Mouse (Mus musculus): ENCODE measurements around the gene Plppr2. TPM values are rescaled to one million over a fixed set of nuclear protein-coding genes. Genes with fewer than 3 reads are reported as not detected.

Gene Plppr2
- polyA plus RNA-seq, 1 experiment from 2014 or later, result 0.70 TPM

- no peak overlapping the region for H3K27ac ChIP-seq (ENCODE audit: low read depth)
- DNase-seq, result no peak
- WGBS (ENCODE audit: insufficient replicate concordance), result 61% methylated on average over 4 of the region's 4 CpGs
- no peak overlapping the region for H3K9ac ChIP-seq (replicated peaks)
- no peaks in the 10 kb centered on the region for H3K36me3 ChIP-seq (replicated peaks; ENCODE audit: insufficient read depth, low read length)
- H3K27me3 ChIP-seq (ENCODE audit: insufficient read depth, low read length), result no peaks in the 10 kb centered on the region
- no peak for ATAC-seq
- H3K9me3 ChIP-seq (ENCODE audit: low read length), result no peaks in the 10 kb centered on the region
- no peak overlapping the region for H3K4me2 ChIP-seq (ENCODE audit: low read depth, low read length)
- no peak overlapping the region for H3K4me3 ChIP-seq (ENCODE audit: low read depth, low read length)
- H3K4me1 ChIP-seq (ENCODE audit: insufficient read depth), result peaks cover under 1% of the 10 kb centered on the region
- no peak for TF ChIP-seq EP300 (IDR thresholded peaks at IDR 0.05; ENCODE audit: low read depth)
- TF ChIP-seq CTCF (IDR thresholded peaks at IDR 0.05; ENCODE audit: low read depth), result no peak
These were observed 32.5 kb downstream of the Plppr2 start for GRCm38 (mm10) chr9:21969304-21969703.

GRCm38 (mm10) chr9:21976626-21977175 lies 39.9 kb downstream of the Plppr2 start:
- DNase-seq (no peak), ATAC-seq (no peak)
- Histone ChIP-seq H3K4me1 (ENCODE audit: insufficient read depth) (no peaks in the 10 kb centered on the region), H3K4me3 (ENCODE audit: low read depth, low read length) (no peak overlapping the region), H3K27ac (ENCODE audit: low read depth) (no peak overlapping the region), H3K4me2 (ENCODE audit: low read depth, low read length) (no peak overlapping the region), H3K9me3 (ENCODE audit: low read length) (no peaks in the 10 kb centered on the region), H3K9ac (replicated peaks) (no peak overlapping the region), H3K27me3 (ENCODE audit: insufficient read depth, low read length) (0 out of 2 replicates have a peak, but pooled peaks cover 6% of the 10 kb centered on the region), H3K36me3 (replicated peaks; ENCODE audit: insufficient read depth, low read length) (no peaks in the 10 kb centered on the region)
- TF ChIP-seq EP300 (IDR thresholded peaks at IDR 0.05; ENCODE audit: low read depth) (no peak), CTCF (IDR thresholded peaks at IDR 0.05; ENCODE audit: low read depth) (no peak)
- 79% methylated on average over 9 of the region's 10 CpGs for WGBS (ENCODE audit: insufficient replicate concordance)

DNA sequence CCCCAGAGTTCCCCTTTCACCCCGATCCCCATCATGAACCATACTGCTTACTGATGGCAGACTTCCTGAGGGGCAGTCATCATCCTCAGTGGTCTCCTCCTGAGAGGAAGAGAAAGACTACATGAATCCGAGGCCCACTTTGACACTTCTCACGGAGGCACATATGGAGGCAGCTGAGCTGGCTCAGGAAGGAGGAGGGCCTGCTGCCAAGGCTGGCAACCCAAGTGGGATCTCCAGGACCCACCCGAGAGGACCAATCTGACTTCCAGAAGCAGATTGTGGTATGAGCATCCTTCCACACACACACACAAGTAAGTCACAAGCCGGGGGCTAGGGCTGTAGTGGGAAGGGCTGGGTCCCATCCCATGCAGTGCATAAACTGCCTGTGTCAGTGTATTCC lies 40.5 kb downstream of the Plppr2 start:
- WGBS (ENCODE audit: insufficient replicate concordance), result 79% methylated on average over 5 of the region's 5 CpGs

DNA sequence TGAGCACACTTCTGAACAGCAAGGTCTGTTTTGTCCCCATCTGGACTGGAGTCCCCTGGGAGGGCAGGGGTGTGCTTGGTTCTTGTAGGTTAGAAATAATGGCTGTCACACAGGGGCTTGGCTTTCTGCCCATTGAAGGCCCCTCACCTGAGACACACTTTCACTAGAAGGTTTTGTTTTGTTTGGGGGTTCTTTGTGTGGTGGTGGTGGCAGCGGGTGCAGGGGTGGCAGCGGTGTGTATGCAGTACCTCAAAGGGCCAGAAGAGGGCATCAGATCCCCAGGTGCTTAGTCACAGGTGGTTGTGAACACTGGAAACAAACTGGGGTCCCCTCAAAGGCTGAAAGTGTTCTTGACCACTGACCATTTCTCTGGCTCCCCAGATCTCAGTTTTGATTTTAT lies 41.1 kb downstream of the Plppr2 start:
- TF ChIP-seq CTCF (IDR thresholded peaks at IDR 0.05; ENCODE audit: low read depth) (peak; percentile 83), EP300 (IDR thresholded peaks at IDR 0.05; ENCODE audit: low read depth) (no peak)
- no peaks in the 10 kb centered on the region for H3K9me3 ChIP-seq (ENCODE audit: low read length)
- no peak overlapping the region for H3K4me2 ChIP-seq (ENCODE audit: low read depth, low read length)
- DNase-seq (peak; percentile 76), ATAC-seq (0 out of 2 replicates have a peak, but pooled peaks have one; percentile 44)
- no peak overlapping the region for H3K4me3 ChIP-seq (ENCODE audit: low read depth, low read length)
- WGBS (ENCODE audit: insufficient replicate concordance), result 26% methylated on average over 2 of the region's 2 CpGs
- H3K4me1 ChIP-seq (ENCODE audit: insufficient read depth), result no peaks in the 10 kb centered on the region
- H3K9ac ChIP-seq (replicated peaks), result no peak overlapping the region
- no peaks in the 10 kb centered on the region for H3K36me3 ChIP-seq (replicated peaks; ENCODE audit: insufficient read depth, low read length)
- 0 out of 2 replicates have a peak, but pooled peaks cover 6% of the 10 kb centered on the region for H3K27me3 ChIP-seq (ENCODE audit: insufficient read depth, low read length)
- no peak overlapping the region for H3K27ac ChIP-seq (ENCODE audit: low read depth)

More for the DNA sequence above, 40.5 kb downstream of the Plppr2 start:
- H3K27me3 ChIP-seq (ENCODE audit: insufficient read depth, low read length), result 0 out of 2 replicates have a peak, but pooled peaks cover 6% of the 10 kb centered on the region
- no peaks in the 10 kb centered on the region for H3K36me3 ChIP-seq (replicated peaks; ENCODE audit: insufficient read depth, low read length)
- no peak overlapping the region for H3K4me3 ChIP-seq (ENCODE audit: low read depth, low read length)
- H3K9me3 ChIP-seq (ENCODE audit: low read length), result no peaks in the 10 kb centered on the region
- DNase-seq, result no peak
- no peak overlapping the region for H3K27ac ChIP-seq (ENCODE audit: low read depth)
- ATAC-seq, result no peak
- H3K9ac ChIP-seq (replicated peaks), result no peak overlapping the region
- no peak for TF ChIP-seq EP300 (IDR thresholded peaks at IDR 0.05; ENCODE audit: low read depth)
- no peak for TF ChIP-seq CTCF (IDR thresholded peaks at IDR 0.05; ENCODE audit: low read depth)
- no peaks in the 10 kb centered on the region for H3K4me1 ChIP-seq (ENCODE audit: insufficient read depth)
- no peak overlapping the region for H3K4me2 ChIP-seq (ENCODE audit: low read depth, low read length)

- Histone ChIP-seq H3K36me3 (replicated peaks; ENCODE audit: insufficient read depth, low read length) (no peaks in the 10 kb centered on the region), H3K27me3 (ENCODE audit: insufficient read depth, low read length) (0 out of 2 replicates have a peak, but pooled peaks cover 6% of the 10 kb centered on the region), H3K9me3 (ENCODE audit: low read length) (no peaks in the 10 kb centered on the region), H3K4me2 (ENCODE audit: low read depth, low read length) (no peak overlapping the region), H3K27ac (ENCODE audit: low read depth) (no peak overlapping the region), H3K4me1 (ENCODE audit: insufficient read depth) (no peaks in the 10 kb centered on the region), H3K4me3 (ENCODE audit: low read depth, low read length) (no peak overlapping the region), H3K9ac (replicated peaks) (no peak overlapping the region)
- TF ChIP-seq CTCF (IDR thresholded peaks at IDR 0.05; ENCODE audit: low read depth) (no peak), EP300 (IDR thresholded peaks at IDR 0.05; ENCODE audit: low read depth) (no peak)
- DNase-seq (no peak), ATAC-seq (no peak)
- WGBS (ENCODE audit: insufficient replicate concordance), result 76% methylated on average over 4 of the region's 4 CpGs
These were observed 41.7 kb downstream of the Plppr2 start for GRCm38 (mm10) chr9:21978398-21979128.

GRCm38 (mm10) chr9:21983911-21984310 lies 47.1 kb downstream of the Plppr2 start:
- Histone ChIP-seq H3K4me2 (ENCODE audit: low read depth, low read length) (no peak overlapping the region), H3K27me3 (ENCODE audit: insufficient read depth, low read length) (peaks cover 35% of the 10 kb centered on the region), H3K9ac (replicated peaks) (no peak overlapping the region), H3K27ac (ENCODE audit: low read depth) (no peak overlapping the region), H3K9me3 (ENCODE audit: low read length) (no peaks in the 10 kb centered on the region), H3K4me3 (ENCODE audit: low read depth, low read length) (no peak overlapping the region), H3K4me1 (ENCODE audit: insufficient read depth) (peaks cover 12% of the 10 kb centered on the region), H3K36me3 (replicated peaks; ENCODE audit: insufficient read depth, low read length) (no peaks in the 10 kb centered on the region)
- WGBS (ENCODE audit: insufficient replicate concordance), result 42% methylated on average over 3 of the region's 3 CpGs
- ATAC-seq (no peak), DNase-seq (no peak)
- TF ChIP-seq EP300 (IDR thresholded peaks at IDR 0.05; ENCODE audit: low read depth) (no peak), CTCF (IDR thresholded peaks at IDR 0.05; ENCODE audit: low read depth) (no peak)

All from liver, postnatal 0 days (tissue).